Mouse (Mus musculus) lung, adult 2 months (tissue): ENCODE measurements around the gene Hoxb5.

ENCODE experiments used
- CTCF ChIP-seq: fragments of 200-500 bp; IDR thresholded peaks from 2 replicates; pipeline ENCODE4 v1.5.1; 2011; ENCODE audit warnings: mild to moderate bottlenecking, low read length, control low read depth; ENCODE audit not compliant: insufficient read depth
- POLR2A ChIP-seq: fragments of 200-500 bp; IDR thresholded peaks from 2 replicates; pipeline ENCODE4 v1.6.1; 2011; ENCODE audit warnings: low read depth, mild to moderate bottlenecking, control low read depth, low read length, borderline replicate concordance; ENCODE audit errors: extremely low read depth

DNA sequence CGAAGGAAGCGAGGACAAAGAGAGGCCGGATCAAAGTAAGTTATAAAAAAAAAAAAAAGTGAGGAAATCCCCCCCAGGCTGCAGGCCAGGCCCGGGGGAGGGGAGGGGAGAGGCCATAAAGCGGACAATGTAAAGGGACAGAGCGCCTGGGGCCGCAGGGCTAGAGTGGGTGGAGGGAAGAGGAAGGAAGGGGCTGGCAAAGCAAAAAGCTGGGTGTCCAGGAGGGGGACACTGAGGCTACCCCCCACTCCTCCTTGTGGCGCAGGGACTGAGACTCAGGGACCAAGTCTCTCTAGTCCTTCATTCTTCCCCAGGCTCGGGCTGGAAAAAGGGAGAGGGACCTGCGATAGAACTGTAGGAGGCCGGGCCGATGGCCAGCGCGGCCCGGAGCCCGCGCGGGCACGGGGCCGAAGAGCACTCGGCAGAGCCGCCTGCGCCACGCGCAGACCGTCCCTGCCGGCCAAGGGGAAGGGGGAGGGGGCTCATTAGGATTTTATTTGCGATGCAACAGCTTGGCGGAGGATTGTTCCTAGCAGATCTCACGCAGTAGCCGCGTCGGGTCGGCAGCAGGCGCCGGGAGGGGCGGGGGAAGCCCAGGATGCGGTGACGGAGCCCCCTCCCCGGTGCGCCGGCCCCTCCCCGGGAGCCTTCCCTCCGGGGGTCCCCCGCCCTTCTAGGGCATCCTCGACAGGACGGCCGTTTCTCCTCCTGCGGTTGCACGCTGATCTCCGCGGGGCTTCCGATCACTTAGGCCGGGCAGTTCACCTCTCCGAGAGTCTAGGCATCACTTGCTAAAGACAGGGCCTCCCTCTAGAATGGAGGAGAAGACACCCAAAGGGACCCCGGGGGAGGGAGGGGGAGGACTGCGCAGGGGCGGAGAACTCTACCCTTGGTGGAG is 30.9 kb upstream of the Hoxb5 start:
- TF ChIP-seq POLR2A (no peak), CTCF (no peak)
